Mouse (Mus musculus) limb, embryonic 14.5 days (tissue): ENCODE data around the gene Gpsm2. TPM values are rescaled to one million over a fixed set of nuclear protein-coding genes. Genes with fewer than 3 reads are reported as not detected.
A peak's percentile ranks its signal among the peaks of the same experiment; 100 is the strongest.

ENCODE experiments used
- ATAC-seq: fragments of 200-750 bp; cut with Nextera tagmentation; 2 replicates; pipeline ENCODE4 v1.8.0; 2017; ENCODE audit warnings: low read depth, moderate number of reproducible peaks, moderate TSS enrichment; ENCODE audit not compliant: low FRiP score
- DNase-seq: peaks from one replicate; pipeline ENCODE4 v3.0.0-alpha.2; 2015; ENCODE audit warnings: low spot score
- H3K27ac ChIP-seq: fragments of 300-500 bp; sonication (generic); replicated peaks from 2 replicates; pipeline ENCODE4 v1.5.1; 2014; ENCODE audit warnings: low read depth, mild to moderate bottlenecking, low read length, moderate library complexity, mixed read lengths
- H3K27me3 ChIP-seq: fragments of 300-500 bp; sonication (generic); 2 replicates; pipeline ENCODE4 v1.6.1; 2014; ENCODE audit warnings: low read length, mixed read lengths; ENCODE audit not compliant: control insufficient read depth, insufficient read depth
- H3K36me3 ChIP-seq: fragments of 300-500 bp; sonication (generic); 2 replicates; pipeline ENCODE4 v1.6.1; 2014; ENCODE audit warnings: mild to moderate bottlenecking, low read length, moderate library complexity, mixed read lengths; ENCODE audit not compliant: control insufficient read depth, insufficient read depth
- H3K4me1 ChIP-seq: fragments of 300-500 bp; sonication (generic); 2 replicates; pipeline ENCODE4 v1.6.1; 2014; ENCODE audit warnings: antibody characterized with exemption, low read length, mixed read lengths; ENCODE audit not compliant: control insufficient read depth, insufficient read depth
- H3K4me2 ChIP-seq: fragments of 300-500 bp; sonication (generic); replicated peaks from 2 replicates; pipeline ENCODE4 v1.6.1; 2014; ENCODE audit warnings: low read depth, mild to moderate bottlenecking, low read length, moderate library complexity; ENCODE audit not compliant: severe bottlenecking
- H3K4me3 ChIP-seq: fragments of 300-500 bp; sonication (generic); replicated peaks from 2 replicates; pipeline ENCODE4 v1.5.1; 2014; ENCODE audit warnings: low read length
- H3K9ac ChIP-seq: fragments of 300-500 bp; sonication (generic); 2 replicates; pipeline ENCODE4 v1.6.1; 2014; ENCODE audit warnings: mild to moderate bottlenecking, low read depth, low read length, moderate library complexity; ENCODE audit not compliant: severe bottlenecking
- H3K9me3 ChIP-seq: fragments of 300-500 bp; sonication (generic); 2 replicates; pipeline ENCODE4 v1.6.1; 2016; ENCODE audit warnings: low read length; ENCODE audit not compliant: control insufficient read depth
- POLR2A ChIP-seq: fragments of 200-500 bp; IDR thresholded peaks from 2 replicates; pipeline ENCODE4 v1.8.0; 2012; ENCODE audit warnings: inconsistent platforms, mild to moderate bottlenecking, moderate library complexity, borderline replicate concordance; ENCODE audit not compliant: insufficient read depth, insufficient read length; ENCODE audit errors: extremely low read depth
- WGBS: fragments of 180-500 bp; shearing (Covaris S2); extraction: QIAGEN DNeasy Blood & Tissue Kit; methylation state at CpG from one replicate; pipeline ENCODE4 v1.1.7; 2014; 5-methylcytosine and 5-hydroxymethylcytosine counted together
- polyA plus RNA-seq, 2 experiments: library from polyadenylated mRNA; depleted of rRNA in 1 of 2; stranded (reverse) in 1 of 2; unstranded in 1 of 2; fragments of >200 nt; fragmentation: Nextera tagmentation in 1 of 2; extraction: Ambion mirVana in 1 of 2; gene quantifications; 2 replicates each; pipeline versions ENCODE4 v1.2.1 to v1.2.3; 2012 to 2014

Gpsm2 gene
- polyA plus RNA-seq, 2 experiments: 55.2 to 120 TPM

DNA sequence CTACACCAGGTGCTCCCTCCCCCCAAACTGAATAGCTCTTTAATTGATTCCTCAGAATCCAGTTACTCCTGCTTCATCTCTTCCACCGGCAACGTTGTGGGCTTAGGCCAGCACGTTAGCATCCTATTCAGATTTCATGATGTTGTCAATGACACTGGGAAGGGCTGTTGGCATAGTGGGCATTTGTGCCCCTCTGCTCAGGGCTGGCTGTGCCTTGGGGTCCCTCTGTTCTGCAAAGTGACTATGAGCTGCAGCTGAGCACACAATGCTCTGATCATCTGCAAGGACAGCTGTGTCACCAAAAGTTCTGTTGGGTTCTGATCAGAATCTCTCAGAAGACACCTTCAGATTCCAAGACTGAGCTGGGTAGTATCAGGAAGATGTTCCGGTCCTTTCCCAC, 22.0 kb upstream of the Gpsm2 start:
- H3K27me3 ChIP-seq: no peaks in the 10 kb centered on the region
- DNase-seq (no peak), ATAC-seq (no peak)
- H3K9ac ChIP-seq: no peak overlapping the region
- peaks cover 28% of the 10 kb centered on the region for H3K4me1 ChIP-seq
- no peak overlapping the region for H3K27ac ChIP-seq
- no peak overlapping the region for H3K4me3 ChIP-seq
- H3K36me3 ChIP-seq: no peaks in the 10 kb centered on the region
- no peak overlapping the region for H3K4me2 ChIP-seq
- 74% methylated on average over 4 of the region's 4 CpGs for WGBS
- H3K9me3 ChIP-seq: no peaks in the 10 kb centered on the region
- no peak for TF ChIP-seq POLR2A

DNA sequence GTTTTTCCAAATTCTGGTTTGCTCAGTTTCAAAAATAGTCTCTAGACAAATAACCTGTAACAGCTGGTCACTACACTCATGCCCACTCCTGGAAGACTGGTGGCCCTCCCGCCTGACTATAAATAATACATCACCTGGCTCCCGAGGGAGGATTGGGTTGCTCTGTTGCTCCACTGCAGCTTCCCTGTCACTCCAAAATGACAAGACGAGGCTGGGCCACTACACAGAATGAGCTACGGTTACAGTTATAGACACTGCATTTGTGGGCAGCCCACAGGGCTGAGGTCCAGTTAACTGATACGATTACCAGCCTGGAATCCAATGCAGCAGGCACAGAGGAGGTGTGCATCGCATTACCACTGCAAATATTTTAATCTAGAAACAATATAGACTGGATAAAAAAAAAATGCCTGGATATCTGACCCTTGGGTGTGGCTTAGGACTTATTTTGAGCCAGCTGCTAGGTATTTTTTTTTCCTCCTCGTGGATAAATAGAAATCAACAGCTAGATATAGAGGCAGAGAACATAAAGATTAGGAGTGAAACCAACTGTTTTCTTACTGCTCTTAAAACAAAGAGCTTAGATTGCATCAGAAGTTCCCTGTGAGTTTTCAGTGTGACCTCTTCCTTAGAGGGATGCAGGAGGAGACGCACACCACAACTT, 17.1 kb upstream of the Gpsm2 start, which contains the start of gene Aknad1:
Aknad1 (plus strand) TSS at position 614 of the 664 bp plus-strand sequence.
- Histone ChIP-seq H3K9me3 (no peaks in the 10 kb centered on the region), H3K4me1 (peaks cover 21% of the 10 kb centered on the region), H3K27ac (no peak within 1 kb of the TSS), H3K4me3 (no peak within 1 kb of the TSS), H3K36me3 (no peaks in the 10 kb centered on the region), H3K4me2 (no peak within 1 kb of the TSS), H3K9ac (no peak within 1 kb of the TSS), H3K27me3 (no peaks in the 10 kb centered on the region)
- TF ChIP-seq POLR2A: no peak
- DNase-seq: no peak
- ATAC-seq: peak; percentile 56
- WGBS: 48% methylated on average over 8 of the region's 8 CpGs

DNA sequence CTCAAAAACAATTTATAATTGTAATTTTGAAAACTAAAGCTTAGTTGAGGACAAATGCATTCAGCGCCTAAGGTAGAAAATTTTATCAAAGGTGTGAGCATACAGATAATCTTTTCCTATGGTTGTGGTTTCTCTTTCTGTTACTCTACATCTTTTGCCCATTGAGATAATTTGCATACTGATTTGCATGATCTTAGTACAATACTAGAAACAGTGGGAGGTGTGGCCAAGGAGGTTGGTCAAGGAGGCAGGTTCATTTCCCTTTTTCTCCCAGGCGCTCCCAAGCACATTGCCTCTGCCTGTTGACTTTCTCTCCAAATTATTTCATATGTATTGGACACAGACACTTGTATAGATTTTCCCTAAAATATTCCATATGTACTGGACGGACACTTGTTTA, 15.7 kb upstream of the Gpsm2 start:
- H3K36me3 ChIP-seq: no peaks in the 10 kb centered on the region
- H3K9me3 ChIP-seq: no peaks in the 10 kb centered on the region
- no peak for TF ChIP-seq POLR2A
- 81% methylated on average over 3 of the region's 3 CpGs for WGBS
- H3K4me2 ChIP-seq: no peak overlapping the region
- no peak for ATAC-seq
- no peak overlapping the region for H3K4me3 ChIP-seq
- no peak overlapping the region for H3K9ac ChIP-seq
- no peak overlapping the region for H3K27ac ChIP-seq
- DNase-seq: no peak
- H3K27me3 ChIP-seq: no peaks in the 10 kb centered on the region
- H3K4me1 ChIP-seq: peaks cover 25% of the 10 kb centered on the region

DNA sequence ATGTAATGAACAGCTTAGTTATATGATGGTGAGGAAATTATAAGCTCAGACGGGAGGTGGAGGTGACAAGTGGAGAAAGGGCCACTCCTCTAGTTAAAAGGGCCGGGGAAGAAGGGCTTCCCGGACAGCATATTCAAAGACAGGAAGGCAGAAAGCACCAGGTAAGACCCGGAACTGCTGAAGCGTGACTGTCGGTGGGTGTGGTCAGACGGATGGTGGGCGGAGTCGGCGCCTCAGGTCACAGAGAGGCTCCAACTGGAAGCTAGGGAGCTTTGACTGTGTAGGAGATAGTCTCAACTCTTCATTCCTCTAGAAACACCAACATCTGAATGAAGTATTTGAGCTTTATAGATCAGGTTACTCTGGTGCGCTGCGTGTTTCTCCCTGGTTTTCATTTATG, 8.2 kb upstream of the Gpsm2 start:
- Histone ChIP-seq H3K4me3 (no peak overlapping the region), H3K36me3 (no peaks in the 10 kb centered on the region), H3K9ac (no peak overlapping the region), H3K27me3 (no peaks in the 10 kb centered on the region), H3K4me1 (peaks cover 10% of the 10 kb centered on the region; the same call in 1 of the 2 replicates), H3K27ac (no peak overlapping the region), H3K4me2 (no peak overlapping the region), H3K9me3 (no peaks in the 10 kb centered on the region)
- DNase-seq (no peak), ATAC-seq (no peak)
- TF ChIP-seq POLR2A: no peak
- WGBS: 31% methylated on average over 12 of the region's 12 CpGs

DNA sequence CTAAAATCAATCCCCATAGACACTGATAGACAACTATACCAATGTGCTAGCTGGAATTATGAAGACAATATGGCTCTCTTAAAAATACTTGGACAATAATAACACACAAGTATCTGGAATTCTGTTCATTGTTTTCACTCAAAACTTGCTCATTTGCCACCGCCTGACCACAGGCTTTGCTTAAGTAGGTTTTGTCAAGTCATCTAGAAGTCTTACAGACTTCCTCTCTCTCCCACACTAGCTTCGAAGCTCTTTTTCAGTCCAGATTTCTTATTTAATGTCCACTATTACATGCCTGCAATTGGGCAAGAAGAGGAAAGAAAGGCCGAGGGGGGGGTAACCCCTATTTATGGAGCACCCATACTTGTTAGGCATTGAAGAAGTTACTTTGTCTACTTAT, 5.7 kb upstream of the Gpsm2 start:
- no peak overlapping the region for H3K4me2 ChIP-seq

DNA sequence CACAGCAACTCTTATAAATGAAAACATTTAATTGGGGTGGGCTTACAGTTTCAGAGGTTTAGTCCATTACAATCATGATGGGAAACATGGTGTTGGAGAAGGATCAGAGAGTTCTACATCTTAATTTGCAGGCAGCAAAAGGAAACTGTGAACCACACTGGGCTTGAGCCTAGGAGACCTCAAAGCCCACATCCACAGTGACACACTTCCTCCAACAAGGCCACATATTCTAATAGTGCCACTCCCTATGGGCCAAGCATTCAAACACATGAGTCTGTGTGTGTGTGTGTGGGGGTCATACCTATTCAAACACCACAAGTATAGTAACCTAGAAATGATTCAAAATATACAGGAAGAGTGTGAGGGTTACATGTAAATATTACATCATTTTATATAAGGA, 5.2 kb upstream of the Gpsm2 start:
- Histone ChIP-seq H3K9me3 (no peaks in the 10 kb centered on the region), H3K4me3 (no peak overlapping the region), H3K9ac (no peak overlapping the region), H3K27me3 (no peaks in the 10 kb centered on the region), H3K4me2 (no peak overlapping the region), H3K27ac (no peak overlapping the region), H3K4me1 (peaks cover 8% of the 10 kb centered on the region), H3K36me3 (no peaks in the 10 kb centered on the region)
- DNase-seq (no peak), ATAC-seq (no peak)
- TF ChIP-seq POLR2A: no peak

More for the DNA sequence above, 5.7 kb upstream of the Gpsm2 start:
- Histone ChIP-seq H3K4me1 (peaks cover 8% of the 10 kb centered on the region), H3K9me3 (no peaks in the 10 kb centered on the region), H3K36me3 (no peaks in the 10 kb centered on the region), H3K27me3 (no peaks in the 10 kb centered on the region), H3K9ac (no peak overlapping the region), H3K4me3 (no peak overlapping the region), H3K27ac (no peak overlapping the region)
- TF ChIP-seq POLR2A: no peak
- no peak for DNase-seq
- ATAC-seq: no peak
- 88% methylated on average over 3 of the region's 3 CpGs for WGBS
